Mouse (Mus musculus) embryonic facial prominence, embryonic 11.5 days (tissue): Measurements from ENCODE around the gene Cgas. TPM values are rescaled to one million over a fixed set of nuclear protein-coding genes. Genes with fewer than 3 reads are reported as not detected.
A peak's percentile ranks its signal among the peaks of the same experiment; 100 is the strongest.
"Not testable (repeated sequence)": the region's sequence is repeated elsewhere in the genome, so short reads cannot be mapped to it uniquely, and the experiment has no call there.

Experiments
- ATAC-seq: fragments of 200-750 bp; cut with Nextera tagmentation; replicated peaks from 2 replicates; pipeline ENCODE4 v1.8.0; 2017; ENCODE audit warnings: low read depth; ENCODE audit not compliant: insufficient number of reproducible peaks, low FRiP score, low TSS enrichment
- DNase-seq: peaks from one replicate; pipeline ENCODE4 v3.0.0-alpha.2; 2015; ENCODE audit warnings: low spot score
- H3K27ac ChIP-seq: fragments of 300-500 bp; sonication (generic); replicated peaks from 2 replicates; pipeline ENCODE4 v1.5.1; 2014; ENCODE audit warnings: mild to moderate bottlenecking, low read depth, low read length, control low read depth
- H3K27me3 ChIP-seq: fragments of 300-500 bp; sonication (generic); 2 replicates; pipeline ENCODE4 v1.6.1; 2014; ENCODE audit warnings: mild to moderate bottlenecking, low read length, moderate library complexity, mixed read lengths; ENCODE audit not compliant: control insufficient read depth, insufficient read depth
- H3K36me3 ChIP-seq: fragments of 300-500 bp; sonication (generic); replicated peaks from 2 replicates; pipeline ENCODE4 v1.6.1; 2014; ENCODE audit warnings: low read depth, mild to moderate bottlenecking, low read length, moderate library complexity, mixed read lengths; ENCODE audit not compliant: control insufficient read depth, insufficient read depth
- H3K4me1 ChIP-seq: fragments of 300-500 bp; sonication (generic); 2 replicates; pipeline ENCODE4 v1.6.1; 2014; ENCODE audit warnings: low read length, mixed read lengths; ENCODE audit not compliant: control insufficient read depth, insufficient read depth
- H3K4me2 ChIP-seq: fragments of 300-500 bp; sonication (generic); 2 replicates; pipeline ENCODE4 v1.6.1; 2014; ENCODE audit warnings: low read depth, mild to moderate bottlenecking, control low read depth, low read length, moderate library complexity
- H3K4me3 ChIP-seq: fragments of 300-500 bp; sonication (generic); 2 replicates; pipeline ENCODE4 v1.5.1; 2014; ENCODE audit warnings: low read depth, low read length, control low read depth
- H3K9ac ChIP-seq: fragments of 300-500 bp; sonication (generic); replicated peaks from 2 replicates; pipeline ENCODE4 v1.6.1; 2014; ENCODE audit warnings: mild to moderate bottlenecking, control low read depth, low read length
- H3K9me3 ChIP-seq: fragments of 300-500 bp; sonication (generic); replicated peaks from 2 replicates; pipeline ENCODE4 v1.6.1; 2016; ENCODE audit warnings: mild to moderate bottlenecking, low read length, inconsistent platforms, mixed read lengths; ENCODE audit not compliant: control insufficient read depth
- WGBS: fragments of 180-500 bp; shearing (Covaris S2); extraction: QIAGEN DNeasy Blood & Tissue Kit; methylation state at CpG from one replicate; pipeline ENCODE4 v1.1.7; 2014; 5-methylcytosine and 5-hydroxymethylcytosine counted together
- polyA plus RNA-seq: library from polyadenylated mRNA; unstranded; fragments of >200 nt; fragmentation: Nextera tagmentation; extraction: Ambion mirVana; gene quantifications from 2 replicates; pipeline ENCODE4 v1.2.1, GENCODE M21; 2014

Gene Cgas
- polyA plus RNA-seq, result 0.84 and 0.92 TPM in 2 replicates

DNA sequence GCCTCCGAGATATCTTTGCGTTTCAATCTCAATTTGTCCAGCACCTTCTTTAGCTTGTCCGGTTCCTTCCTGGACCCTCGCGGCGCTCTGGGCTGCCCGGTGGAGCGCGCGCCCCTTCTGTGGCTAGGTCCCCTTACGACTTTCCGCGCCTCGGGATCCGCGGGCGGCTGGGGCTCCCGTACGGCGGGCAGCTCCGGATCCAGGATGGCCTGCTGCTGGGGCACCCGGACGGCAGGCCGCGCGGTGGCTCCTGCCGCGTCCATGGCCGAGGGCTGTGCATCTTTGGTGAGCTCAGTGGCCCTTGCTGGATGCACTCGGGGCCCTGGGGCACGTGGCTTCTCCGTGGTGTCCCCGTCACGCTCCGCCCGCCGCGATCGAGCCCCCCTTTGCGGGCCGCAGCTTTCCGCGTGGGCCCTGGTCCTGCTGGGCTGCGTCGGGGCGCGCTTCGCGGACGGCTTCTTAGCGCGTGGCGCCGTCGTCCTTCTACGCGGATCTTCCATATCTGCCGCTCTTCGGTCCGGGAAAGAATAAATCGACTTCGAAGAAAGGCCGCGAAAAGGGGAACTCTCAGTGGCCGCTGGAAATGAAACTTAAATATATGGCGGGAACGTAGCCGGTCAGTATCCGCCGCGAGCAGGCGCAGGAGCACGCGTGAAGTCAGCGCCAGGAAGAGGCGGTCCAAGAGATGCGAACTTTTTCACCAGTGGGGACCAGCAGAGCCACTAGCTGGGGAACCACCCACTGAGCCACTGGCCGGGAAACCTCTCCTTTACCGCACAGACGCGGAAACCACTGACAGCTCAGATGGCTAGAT is at the start of gene Cgas:
TSS of gene Cgas (minus strand) at position 659 of the 814 bp plus-strand sequence.
- 1% methylated on average over 81 of the region's 81 CpGs for WGBS

DNA sequence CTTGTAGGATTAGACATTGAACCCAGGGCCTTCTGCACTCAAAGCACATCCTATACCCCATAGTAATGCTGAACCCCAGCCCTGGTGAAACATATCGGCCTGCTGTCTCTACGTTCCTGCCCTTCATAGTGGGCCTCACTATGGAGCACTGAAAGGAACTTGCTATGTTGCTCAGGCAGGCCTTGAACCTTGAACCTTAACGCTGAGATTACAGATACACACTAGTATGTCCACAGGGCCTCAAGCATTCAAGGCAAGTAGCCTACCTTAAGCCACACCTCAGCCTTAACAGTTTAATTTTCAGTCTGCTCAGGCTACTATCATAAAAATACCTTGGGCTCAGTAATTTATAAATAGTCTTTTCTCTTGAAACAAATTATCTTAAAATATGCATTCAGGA is 49.2 kb upstream of the Cgas start:
- H3K4me2 ChIP-seq, result no peak overlapping the region
- no peaks in the 10 kb centered on the region for H3K9me3 ChIP-seq
- H3K4me3 ChIP-seq, result no peak overlapping the region
- H3K9ac ChIP-seq, result no peak overlapping the region
- H3K4me1 ChIP-seq, result no peaks in the 10 kb centered on the region
- H3K36me3 ChIP-seq, result no peaks in the 10 kb centered on the region
- ATAC-seq (no peak), DNase-seq (no peak)
- no peaks in the 10 kb centered on the region for H3K27me3 ChIP-seq
- 83% methylated on average over 3 of the region's 3 CpGs for whole genome bisulfite sequencing
- no peak overlapping the region for H3K27ac ChIP-seq

More for the DNA sequence above, at the start of gene Cgas:
- no peaks in the 10 kb centered on the region for H3K9me3 ChIP-seq
- H3K4me3 ChIP-seq, result peak within 1 kb of the TSS; percentile 40
- H3K36me3 ChIP-seq, result no peaks in the 10 kb centered on the region
- H3K4me1 ChIP-seq, result peaks cover 4% of the 10 kb centered on the region; the same call in 1 of the 2 replicates
- no peak within 1 kb of the TSS for H3K27ac ChIP-seq
- H3K9ac ChIP-seq, result peak within 1 kb of the TSS; percentile 51
- DNase-seq (peak; percentile 59), ATAC-seq (no peak)
- peak within 1 kb of the TSS; percentile 61 for H3K4me2 ChIP-seq
- H3K27me3 ChIP-seq, result peaks cover 39% of the 10 kb centered on the region

DNA sequence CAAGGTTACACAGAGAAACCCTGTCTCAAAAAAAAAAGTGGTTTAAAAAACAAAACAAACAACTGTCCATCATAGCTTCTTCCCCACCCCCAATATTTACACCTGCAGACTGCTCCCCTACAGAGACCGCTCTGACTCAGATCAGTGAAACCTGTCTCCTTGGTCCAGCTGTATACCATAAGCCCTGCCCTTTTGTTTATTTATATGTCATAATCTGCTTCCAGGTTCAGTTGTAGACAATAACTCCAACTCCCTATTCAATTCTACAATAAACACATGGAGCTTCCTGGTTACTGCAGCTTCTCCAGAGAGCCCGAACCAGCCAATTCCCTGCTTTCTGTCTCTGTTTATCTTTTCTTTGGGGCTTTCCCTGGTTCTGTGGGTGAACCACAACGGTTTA is 48.1 kb upstream of the Cgas start:
- Histone ChIP-seq H3K9ac (no peak overlapping the region), H3K4me1 (no peaks in the 10 kb centered on the region), H3K27me3 (no peaks in the 10 kb centered on the region), H3K27ac (no peak overlapping the region), H3K4me3 (no peak overlapping the region), H3K4me2 (no peak overlapping the region), H3K9me3 (no peaks in the 10 kb centered on the region), H3K36me3 (no peaks in the 10 kb centered on the region)
- WGBS, result 79% methylated on average over 3 of the region's 3 CpGs
- DNase-seq (no peak), ATAC-seq (no peak)

DNA sequence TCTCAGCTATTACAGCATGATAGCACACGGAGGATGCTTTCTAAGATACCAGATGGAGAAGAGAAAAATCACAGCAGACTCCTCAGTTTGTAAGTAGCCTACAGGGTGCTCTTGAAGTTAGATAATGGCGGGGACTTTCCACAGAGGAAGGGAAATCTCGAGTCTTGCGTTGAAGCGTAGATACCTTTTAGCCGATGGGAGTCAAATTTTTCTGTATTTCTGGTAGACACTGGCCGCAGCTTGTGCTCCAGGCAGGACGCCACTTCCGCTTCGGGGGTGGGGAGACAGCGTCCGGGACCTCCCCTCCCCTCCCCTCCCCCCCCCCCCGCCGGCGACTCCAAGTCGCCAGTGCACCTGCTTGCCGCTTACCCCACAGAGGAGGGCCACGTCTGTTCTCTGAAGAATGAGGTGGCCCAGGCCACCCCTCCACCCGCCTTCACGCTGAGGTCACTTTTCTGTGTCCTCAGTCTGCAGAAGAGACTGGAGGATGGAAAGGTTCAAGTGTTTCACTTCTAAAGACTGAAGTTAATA is 45.9 kb upstream of the Cgas start, which contains the start of gene Eef1a1:
TSS of gene Eef1a1 (minus strand) at position 262 of the 531 bp plus-strand sequence.
- 6% methylated on average over 13 of the region's 20 CpGs for WGBS
- H3K4me2 ChIP-seq, result peak within 1 kb of the TSS; percentile 64
- no peaks in the 10 kb centered on the region for H3K27me3 ChIP-seq
- no peak within 1 kb of the TSS for H3K27ac ChIP-seq
- H3K4me3 ChIP-seq, result peak within 1 kb of the TSS; percentile 37
- peak within 1 kb of the TSS; percentile 68 for H3K9ac ChIP-seq
- H3K36me3 ChIP-seq, result no peaks in the 10 kb centered on the region
- H3K9me3 ChIP-seq, result no peaks in the 10 kb centered on the region
- 0 out of 2 replicates have a peak, but pooled peaks have one; percentile 16 for ATAC-seq
- H3K4me1 ChIP-seq, result no peaks in the 10 kb centered on the region
- peak; percentile 58 for DNase-seq

DNA sequence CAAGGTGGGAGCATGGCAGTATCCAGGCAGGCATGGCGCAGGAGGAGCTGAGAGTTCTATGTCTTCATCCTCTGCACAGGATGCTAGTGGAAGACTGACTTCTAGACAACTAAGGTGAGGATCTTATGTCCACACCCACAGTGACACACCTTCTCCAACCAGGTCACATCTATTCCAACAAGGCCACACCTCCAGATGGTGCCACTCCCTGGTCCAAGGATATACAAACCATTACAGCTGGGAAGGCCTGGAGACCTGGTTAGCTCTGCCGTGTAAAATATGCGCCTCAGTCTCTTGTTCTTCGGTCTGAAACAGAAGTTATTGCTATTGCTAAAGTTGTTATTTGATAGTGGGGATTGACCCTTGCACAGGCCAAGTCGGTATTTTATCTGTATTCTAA is 45.0 kb upstream of the Cgas start:
- H3K27ac ChIP-seq, H3K36me3 ChIP-seq, H3K4me1 ChIP-seq, H3K4me2 ChIP-seq, H3K9ac ChIP-seq, H3K9me3 ChIP-seq, H3K4me3 ChIP-seq, ATAC-seq, DNase-seq, H3K27me3 ChIP-seq: not testable (repeated sequence)
- 94% methylated on average over 5 of the region's 5 CpGs for WGBS

DNA sequence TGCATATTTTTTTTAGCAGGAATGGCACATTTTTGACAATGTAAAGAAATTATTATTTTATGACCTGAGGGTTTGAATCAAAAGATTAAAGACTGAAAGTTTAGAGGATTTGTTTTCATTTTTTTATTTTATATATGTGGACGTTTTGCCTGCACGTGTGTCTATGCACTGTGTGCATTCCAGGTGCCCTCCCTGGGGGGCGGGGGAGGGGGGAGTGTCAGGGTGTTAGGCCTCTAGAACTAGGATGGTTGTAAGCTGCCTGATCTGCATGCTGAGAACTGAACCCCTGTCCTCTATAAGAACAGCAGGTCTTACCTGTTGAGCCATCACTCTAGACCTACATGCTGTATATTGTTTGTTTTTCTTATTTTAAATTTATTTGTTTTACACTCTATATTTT is 41.6 kb upstream of the Cgas start:
- Histone ChIP-seq H3K27ac (no peak overlapping the region), H3K9me3 (no peaks in the 10 kb centered on the region), H3K36me3 (no peaks in the 10 kb centered on the region), H3K4me3 (no peak overlapping the region), H3K4me2 (no peak overlapping the region), H3K9ac (no peak overlapping the region), H3K27me3 (no peaks in the 10 kb centered on the region), H3K4me1 (no peaks in the 10 kb centered on the region)
- 74% methylated on average over 3 of the region's 3 CpGs for WGBS
- no peak for DNase-seq
- ATAC-seq, result no peak

DNA sequence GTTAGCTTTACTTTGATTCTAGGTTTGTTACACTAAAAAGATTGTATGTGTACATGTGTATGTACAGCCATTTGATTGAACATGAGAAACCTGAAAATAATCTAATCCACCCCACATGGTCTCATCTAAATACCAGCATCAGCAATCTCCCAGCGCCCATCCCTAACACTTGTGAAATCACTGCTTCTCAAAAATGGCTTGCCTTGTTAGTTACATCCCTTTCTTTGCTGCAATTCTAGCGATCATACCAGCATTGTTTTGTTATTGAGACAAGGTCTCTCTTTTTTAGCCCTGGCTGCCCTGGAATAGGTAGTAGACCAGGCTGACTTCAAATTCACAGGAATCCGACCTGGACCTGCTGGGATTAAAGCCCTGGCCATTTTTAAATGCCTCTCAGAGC is 39.3 kb upstream of the Cgas start:
- DNase-seq (no peak), ATAC-seq (no peak)
- H3K4me1 ChIP-seq, result no peaks in the 10 kb centered on the region
- H3K4me3 ChIP-seq, result peak overlapping the region; percentile 99
- H3K27ac ChIP-seq, result peak overlapping the region; percentile 96
- H3K9me3 ChIP-seq, result no peaks in the 10 kb centered on the region
- no peaks in the 10 kb centered on the region for H3K27me3 ChIP-seq
- WGBS, result 7% methylated on average over 3 of the region's 3 CpGs
- peak overlapping the region; percentile 59 for H3K4me2 ChIP-seq
- peak overlapping the region; percentile 93 for H3K9ac ChIP-seq
- peaks cover 5% of the 10 kb centered on the region for H3K36me3 ChIP-seq
